Mouse (Mus musculus) midbrain, embryonic 11.5 days (tissue): Measurements from ENCODE around the gene Lmo7. TPM values are rescaled to one million over a fixed set of nuclear protein-coding genes. Genes with fewer than 3 reads are reported as not detected.

Source experiments
- ATAC-seq: fragments of 200-750 bp; cut with Nextera tagmentation; 2 replicates; pipeline ENCODE4 v1.8.0; 2017; ENCODE audit warnings: moderate TSS enrichment, moderate library complexity; ENCODE audit not compliant: low FRiP score
- DNase-seq: peaks from one replicate; pipeline ENCODE4 v3.0.0; 2015; ENCODE audit warnings: low spot score; ENCODE audit errors: missing footprints
- H3K27ac ChIP-seq: fragments of 300-500 bp; sonication (generic); 2 replicates; pipeline ENCODE4 v1.5.1; 2014; ENCODE audit warnings: low read depth, low read length
- H3K27me3 ChIP-seq: fragments of 300-500 bp; sonication (generic); 2 replicates; pipeline ENCODE4 v1.6.1; 2014; ENCODE audit warnings: mild to moderate bottlenecking, low read length, moderate library complexity, mixed read lengths; ENCODE audit not compliant: control insufficient read depth, insufficient read depth
- H3K36me3 ChIP-seq: fragments of 300-500 bp; sonication (generic); 2 replicates; pipeline ENCODE4 v1.6.1; 2014; ENCODE audit warnings: mild to moderate bottlenecking, low read length, moderate library complexity, mixed read lengths; ENCODE audit not compliant: control insufficient read depth, insufficient read depth
- H3K4me1 ChIP-seq: fragments of 300-500 bp; sonication (generic); 2 replicates; pipeline ENCODE4 v1.6.1; 2014; ENCODE audit warnings: low read length; ENCODE audit not compliant: control insufficient read depth, insufficient read depth
- H3K4me2 ChIP-seq: fragments of 300-500 bp; sonication (generic); 2 replicates; pipeline ENCODE4 v1.6.1; 2014; ENCODE audit warnings: mild to moderate bottlenecking, moderate library complexity
- H3K4me3 ChIP-seq: fragments of 300-500 bp; sonication (generic); 2 replicates; pipeline ENCODE4 v1.5.1; 2014; ENCODE audit warnings: low read depth, low read length
- H3K9ac ChIP-seq: fragments of 300-500 bp; sonication (generic); 2 replicates; pipeline ENCODE4 v1.6.1; 2014; ENCODE audit warnings: low read length
- H3K9me3 ChIP-seq: fragments of 300-500 bp; sonication (generic); 2 replicates; pipeline ENCODE4 v1.6.1; 2016; ENCODE audit warnings: low read length; ENCODE audit not compliant: control insufficient read depth
- WGBS: fragments of 180-500 bp; shearing (Covaris S2); extraction: QIAGEN DNeasy Blood & Tissue Kit; methylation state at CpG from one replicate; pipeline ENCODE4 v1.1.7; 2014; 5-methylcytosine and 5-hydroxymethylcytosine counted together
- polyA plus RNA-seq: library from polyadenylated mRNA; unstranded; fragments of >200 nt; fragmentation: Nextera tagmentation; extraction: Ambion mirVana; gene quantifications from 2 replicates; pipeline ENCODE4 v1.2.1, GENCODE M21; 2014

Gene Lmo7
- polyA plus RNA-seq, 1 experiment from 2014 or later: 0.82 TPM

DNA sequence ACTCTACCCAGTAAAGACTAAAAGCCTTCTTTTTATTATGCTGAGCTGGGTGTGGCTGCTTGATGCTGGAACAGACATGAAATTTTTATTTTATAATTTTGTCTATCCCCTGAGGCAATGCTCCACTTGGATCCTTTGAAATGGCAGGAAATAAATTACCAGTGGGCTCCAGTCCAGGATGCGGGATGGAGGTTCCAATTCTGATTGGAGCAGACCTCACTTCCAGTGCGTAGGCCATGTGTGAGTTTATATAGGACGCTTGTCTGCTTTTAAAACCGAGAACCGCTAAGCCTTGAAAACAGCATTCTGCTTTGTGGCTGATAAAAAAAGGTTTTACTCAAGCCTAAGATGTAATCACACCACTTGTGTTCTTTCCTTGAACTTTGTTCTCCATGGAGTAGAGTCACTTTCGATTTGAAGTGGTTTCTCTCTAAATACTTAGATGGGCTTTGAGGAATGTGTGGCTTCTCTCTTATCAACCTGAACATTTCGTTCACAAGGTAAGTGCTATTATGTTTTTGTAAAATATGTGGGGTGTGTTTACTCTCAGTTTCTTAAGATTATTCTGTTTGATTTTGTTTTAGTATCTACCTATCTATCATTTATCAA, 108.6 kb downstream of the Lmo7 start:
- no peaks in the 10 kb centered on the region for H3K36me3 ChIP-seq
- H3K27me3 ChIP-seq: no peaks in the 10 kb centered on the region
- no peaks in the 10 kb centered on the region for H3K9me3 ChIP-seq
- H3K9ac ChIP-seq: no peak overlapping the region
- no peak overlapping the region for H3K4me3 ChIP-seq
- H3K4me1 ChIP-seq: no peaks in the 10 kb centered on the region
- ATAC-seq (no peak), DNase-seq (no peak)
- H3K4me2 ChIP-seq: no peak overlapping the region
- 90% methylated on average over 7 of the region's 7 CpGs for WGBS
- no peak overlapping the region for H3K27ac ChIP-seq

DNA sequence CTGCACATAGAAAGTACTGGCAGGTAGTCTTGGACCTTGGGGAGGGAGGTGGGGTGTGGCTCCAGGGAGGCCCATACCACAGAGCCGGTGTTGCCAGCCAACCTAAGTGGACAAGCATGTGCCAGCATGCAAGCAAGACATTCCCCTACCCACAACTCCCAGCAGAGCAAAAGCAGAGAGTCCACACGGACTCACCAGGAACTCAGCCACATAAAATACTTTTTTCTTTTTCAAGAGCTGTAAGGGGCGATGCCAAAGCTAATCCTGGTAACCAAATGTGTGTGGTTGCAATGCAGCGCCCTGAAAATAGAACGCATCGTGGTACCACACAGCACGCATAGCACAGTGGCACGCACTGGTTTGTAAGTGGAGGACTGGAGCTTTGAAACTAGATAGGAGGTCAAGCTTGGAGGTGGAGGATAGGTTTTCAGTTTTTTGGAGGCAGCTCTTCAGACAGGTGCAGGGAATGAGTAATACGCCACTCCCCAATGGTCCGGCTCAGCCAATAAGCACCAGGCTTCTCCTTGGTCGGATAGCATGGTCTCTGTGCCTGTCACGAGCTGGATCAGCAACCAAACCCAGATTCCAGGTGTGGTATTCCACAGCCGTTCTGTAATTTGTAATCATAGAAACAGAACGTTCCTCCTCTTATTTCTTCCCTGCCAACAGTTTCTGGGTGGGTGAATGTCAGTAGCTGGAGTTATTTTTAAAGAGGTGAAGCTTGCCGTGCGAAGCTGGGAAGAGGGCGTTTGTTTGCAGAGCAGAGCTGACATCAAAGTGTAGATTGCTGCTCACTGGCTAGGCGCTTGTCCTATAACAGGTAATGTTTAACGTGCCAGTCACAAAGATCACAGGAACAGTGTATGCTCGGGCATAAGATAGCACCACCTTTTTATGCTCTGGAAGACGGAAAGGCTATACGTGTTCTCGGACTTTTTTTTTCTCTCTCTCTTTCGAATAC, 110.3 kb downstream of the Lmo7 start:
- no peak for ATAC-seq
- WGBS: 87% methylated on average over 24 of the region's 24 CpGs
- no peaks in the 10 kb centered on the region for H3K36me3 ChIP-seq

DNA sequence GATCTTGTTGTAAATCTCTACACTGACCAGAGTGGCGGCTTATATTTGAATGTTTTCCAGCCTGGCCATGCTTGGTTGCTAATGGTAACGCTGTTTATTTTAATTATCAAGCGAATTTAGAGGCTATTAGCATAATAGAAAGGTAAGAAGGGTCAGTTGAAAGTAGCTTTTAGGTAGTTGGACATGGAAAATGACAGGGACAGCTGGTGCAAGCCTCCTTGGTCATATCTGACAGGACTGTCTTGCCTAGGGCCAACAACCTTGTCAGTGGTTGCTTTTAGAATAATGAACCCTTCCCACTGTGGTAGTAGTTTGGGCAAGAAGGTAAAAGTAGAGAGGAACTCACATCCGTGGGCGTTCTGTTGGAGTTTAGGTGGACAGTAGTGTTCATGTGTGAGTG, 111.5 kb downstream of the Lmo7 start:
- 80% methylated on average over 5 of the region's 5 CpGs for WGBS
- Histone ChIP-seq H3K4me3 (no peak overlapping the region), H3K27me3 (no peaks in the 10 kb centered on the region), H3K36me3 (no peaks in the 10 kb centered on the region), H3K27ac (no peak overlapping the region), H3K4me1 (no peaks in the 10 kb centered on the region), H3K9ac (no peak overlapping the region), H3K9me3 (no peaks in the 10 kb centered on the region), H3K4me2 (no peak overlapping the region)
- no peak for ATAC-seq
- no peak for DNase-seq

More for the DNA sequence above, 110.3 kb downstream of the Lmo7 start:
- H3K27me3 ChIP-seq: no peaks in the 10 kb centered on the region
- H3K27ac ChIP-seq: no peak overlapping the region
- H3K4me3 ChIP-seq: no peak overlapping the region
- H3K9me3 ChIP-seq: no peaks in the 10 kb centered on the region
- H3K9ac ChIP-seq: no peak overlapping the region
- H3K4me2 ChIP-seq: no peak overlapping the region
- no peaks in the 10 kb centered on the region for H3K4me1 ChIP-seq
- no peak for DNase-seq

DNA sequence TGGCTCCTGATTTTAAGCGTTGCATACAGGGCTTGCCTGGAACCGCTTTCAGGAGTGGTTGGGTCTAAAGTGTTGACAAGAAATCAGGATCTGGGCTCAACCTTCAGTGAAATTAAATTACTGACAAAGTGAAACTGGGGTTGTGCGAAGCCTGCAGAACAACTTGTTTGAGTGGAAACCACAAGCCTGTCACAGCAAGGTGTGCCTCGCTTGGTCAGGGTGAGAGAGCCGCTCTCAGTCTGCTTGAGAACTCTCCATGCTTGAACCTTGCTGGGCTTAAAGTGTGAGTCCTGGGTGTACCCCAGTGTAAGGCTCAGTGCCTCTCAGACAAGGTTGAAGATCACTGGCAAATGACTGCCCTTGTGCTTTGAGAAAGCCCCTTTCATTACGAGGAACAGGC, 112.8 kb downstream of the Lmo7 start:
- ATAC-seq (no peak), DNase-seq (no peak)
- H3K36me3 ChIP-seq: no peaks in the 10 kb centered on the region
- no peaks in the 10 kb centered on the region for H3K27me3 ChIP-seq
- no peak overlapping the region for H3K9ac ChIP-seq
- H3K4me2 ChIP-seq: no peak overlapping the region
- H3K27ac ChIP-seq: no peak overlapping the region
- WGBS: 89% methylated on average over 6 of the region's 6 CpGs
- no peaks in the 10 kb centered on the region for H3K9me3 ChIP-seq
- no peak overlapping the region for H3K4me3 ChIP-seq
- no peaks in the 10 kb centered on the region for H3K4me1 ChIP-seq

DNA sequence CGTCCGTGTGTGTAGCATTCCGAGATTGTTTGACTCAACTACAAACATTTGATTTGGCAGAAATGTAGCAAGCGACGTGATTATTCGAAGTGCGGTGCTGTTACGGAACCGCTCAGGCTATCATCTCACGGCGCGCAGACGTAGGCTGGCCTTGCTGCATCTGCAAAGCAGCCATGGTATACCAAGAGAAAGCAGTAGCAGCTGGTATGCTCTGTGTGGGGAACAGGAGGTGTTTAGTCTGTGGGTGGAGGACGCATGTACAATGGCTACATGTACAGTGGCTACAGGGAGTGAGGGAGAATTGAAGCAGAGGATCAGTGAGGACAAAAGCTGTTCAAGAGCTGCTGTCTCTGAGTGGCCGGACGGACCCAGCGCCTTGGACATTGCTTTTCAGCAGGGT, 113.7 kb downstream of the Lmo7 start:
- Histone ChIP-seq H3K27me3 (no peaks in the 10 kb centered on the region), H3K9ac (no peak overlapping the region), H3K4me1 (no peaks in the 10 kb centered on the region), H3K9me3 (no peaks in the 10 kb centered on the region), H3K27ac (no peak overlapping the region), H3K4me2 (no peak overlapping the region), H3K36me3 (no peaks in the 10 kb centered on the region), H3K4me3 (no peak overlapping the region)
- ATAC-seq (no peak), DNase-seq (no peak)
- WGBS: 92% methylated on average over 17 of the region's 17 CpGs

DNA sequence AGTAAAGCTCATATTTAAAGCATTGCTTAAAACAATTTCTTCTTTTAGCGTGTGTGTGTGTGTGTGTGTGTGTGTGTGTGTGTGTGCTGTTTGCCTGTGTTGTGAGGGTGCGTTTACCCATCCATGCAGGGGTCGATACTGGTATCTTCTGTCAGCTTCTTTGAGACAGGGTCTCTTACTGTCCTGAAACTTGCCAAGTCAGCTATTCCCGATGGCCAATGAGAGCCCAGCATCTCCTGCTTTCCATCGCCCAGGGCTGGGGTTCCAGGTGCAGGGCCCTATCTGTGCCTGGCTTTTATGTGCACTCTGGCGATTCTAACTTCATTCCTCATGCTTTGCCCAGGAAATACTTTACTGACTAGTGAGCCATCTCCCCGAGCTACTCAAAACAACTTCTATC, 114.7 kb downstream of the Lmo7 start:
- H3K9me3 ChIP-seq: no peaks in the 10 kb centered on the region
- H3K27ac ChIP-seq: no peak overlapping the region
- no peaks in the 10 kb centered on the region for H3K4me1 ChIP-seq
- no peak overlapping the region for H3K4me2 ChIP-seq
- no peak overlapping the region for H3K4me3 ChIP-seq
- no peaks in the 10 kb centered on the region for H3K27me3 ChIP-seq
- 79% methylated on average over 7 of the region's 7 CpGs for WGBS
- DNase-seq (no peak), ATAC-seq (no peak)
- no peak overlapping the region for H3K9ac ChIP-seq
- H3K36me3 ChIP-seq: no peaks in the 10 kb centered on the region

DNA sequence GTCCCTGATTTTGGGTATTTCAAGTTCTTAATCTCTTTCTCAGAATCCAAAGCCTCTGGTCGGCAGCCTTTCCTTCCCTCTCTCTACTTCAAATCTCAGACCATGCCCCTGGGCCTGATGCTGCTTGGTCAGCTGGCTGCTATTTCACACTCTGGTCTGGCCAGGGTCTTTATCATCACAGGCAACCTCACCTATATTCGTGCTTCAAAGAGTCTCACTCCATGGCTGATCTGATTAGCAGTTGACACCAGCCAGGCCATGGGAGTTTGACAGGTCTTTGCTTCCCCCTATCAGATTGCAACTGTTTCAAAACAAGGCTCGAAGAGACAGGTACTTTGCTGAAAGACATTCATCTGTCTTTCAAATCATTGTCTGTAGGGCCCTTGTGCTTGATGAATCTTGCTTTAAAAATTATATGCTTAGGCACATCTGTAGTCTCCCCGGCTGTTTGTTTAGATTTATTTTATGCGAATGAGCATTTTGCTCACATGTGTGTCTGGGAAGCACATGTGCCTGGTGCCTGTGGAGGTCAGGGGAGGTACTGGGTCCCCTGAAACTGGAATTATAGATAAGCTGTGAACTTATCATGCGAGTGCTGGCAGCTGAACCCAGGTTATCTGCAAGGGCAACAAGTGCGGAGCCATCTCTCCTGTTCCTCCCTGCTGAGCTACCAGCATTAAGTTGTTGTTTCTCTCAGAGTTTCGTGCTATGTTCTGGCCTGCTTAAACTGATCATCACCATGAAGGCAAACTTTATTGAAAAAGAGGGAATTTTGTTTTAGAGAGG, 116.5 kb downstream of the Lmo7 start:
- no peaks in the 10 kb centered on the region for H3K36me3 ChIP-seq
- no peak overlapping the region for H3K27ac ChIP-seq
- WGBS: 75% methylated on average over 8 of the region's 8 CpGs
- H3K27me3 ChIP-seq: no peaks in the 10 kb centered on the region
- no peak for DNase-seq
- no peak overlapping the region for H3K4me2 ChIP-seq
- H3K4me1 ChIP-seq: no peaks in the 10 kb centered on the region
- H3K9me3 ChIP-seq: no peaks in the 10 kb centered on the region
- H3K9ac ChIP-seq: no peak overlapping the region
- H3K4me3 ChIP-seq: no peak overlapping the region
- ATAC-seq: no peak

DNA sequence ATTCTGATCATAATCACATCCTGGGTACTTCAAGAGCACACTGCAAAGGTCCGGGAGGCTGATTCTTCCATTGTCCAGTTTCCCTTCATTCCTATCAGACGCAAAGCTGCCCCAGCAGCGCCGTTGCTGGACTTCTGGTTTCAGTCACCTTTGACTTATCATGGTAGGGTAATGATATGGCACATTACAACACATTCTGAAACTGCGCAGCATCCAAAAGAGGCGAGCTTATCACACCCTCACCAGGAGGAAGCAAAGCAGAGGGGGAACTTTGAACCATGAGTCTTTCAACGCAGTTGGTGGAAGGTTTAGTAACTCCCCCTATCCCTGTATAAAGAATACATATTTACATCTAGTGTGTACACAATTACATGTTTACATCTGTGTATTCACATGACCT, 117.8 kb downstream of the Lmo7 start:
- Histone ChIP-seq H3K4me2 (no peak overlapping the region), H3K27ac (no peak overlapping the region), H3K36me3 (no peaks in the 10 kb centered on the region), H3K27me3 (no peaks in the 10 kb centered on the region), H3K4me1 (no peaks in the 10 kb centered on the region), H3K9me3 (no peaks in the 10 kb centered on the region), H3K9ac (no peak overlapping the region), H3K4me3 (no peak overlapping the region)
- no peak for ATAC-seq
- 90% methylated on average over 7 of the region's 7 CpGs for WGBS
- no peak for DNase-seq
